Mouse (Mus musculus) lung, adult 2 months (tissue): ENCODE measurements at regions not wholly inside any gene's neighbourhood (a gene's known extent, or its start where the extent isn't known, plus 50 kb on each side); places are given as distances from the start of the nearest gene placed in this dataset.

Experiments
- CTCF ChIP-seq: fragments of 200-500 bp; IDR thresholded peaks from 2 replicates; pipeline ENCODE4 v1.5.1; 2011; ENCODE audit warnings: mild to moderate bottlenecking, low read length, control low read depth; ENCODE audit not compliant: insufficient read depth
- POLR2A ChIP-seq: fragments of 200-500 bp; IDR thresholded peaks from 2 replicates; pipeline ENCODE4 v1.6.1; 2011; ENCODE audit warnings: low read depth, mild to moderate bottlenecking, control low read depth, low read length, borderline replicate concordance; ENCODE audit errors: extremely low read depth

GRCm38 (mm10) chr7:88544393-88544792, 114.3 kb downstream of the Rab38 start:
- TF ChIP-seq CTCF: no peak
- TF ChIP-seq POLR2A: no peak
